Mouse (Mus musculus): Measurements from ENCODE around the gene Gm884.
"Not testable (repeated sequence)": the region's sequence is repeated elsewhere in the genome, so short reads cannot be mapped to it uniquely, and the experiment has no call there.

The Gm884 gene

GRCm38 (mm10) chr11:103627453-103627852 is 6.5 kb upstream of the Gm884 start:
- DNase-seq: no peak

GRCm38 (mm10) chr11:103610772-103611171 is 10.2 kb downstream of the Gm884 start:
- DNase-seq: no peak

GRCm38 (mm10) chr11:103606611-103607010 is 14.3 kb downstream of the Gm884 start:
- no peak for DNase-seq

GRCm38 (mm10) chr11:103578339-103578738 is 42.6 kb downstream of the Gm884 start:
- DNase-seq: no peak

GRCm38 (mm10) chr11:103556021-103556420 is 64.9 kb downstream of the Gm884 start:
- peak; percentile 6 for DNase-seq

GRCm38 (mm10) chr11:103534973-103535372 is 86.0 kb downstream of the Gm884 start:
- DNase-seq: not testable (repeated sequence)

GRCm38 (mm10) chr11:103512111-103512510 is 108.8 kb downstream of the Gm884 start:
- no peak for DNase-seq

GRCm38 (mm10) chr11:103504497-103504896 is 116.4 kb downstream of the Gm884 start, which contains the start of gene Lrrc37a:
Lrrc37a (minus strand) TSS chr11:103504597.
- DNase-seq: no peak
